Mouse (Mus musculus) left cerebral cortex, adult 11 months (tissue): ENCODE results near the gene Chka.

Experiments used
- DNase-seq: peaks from one replicate; pipeline ENCODE4 v3.0.0; 2022; ENCODE audit warnings: low spot score

The Chka gene

GRCm38 (mm10) chr19:3851502-3851962, at the start of gene Chka:
Gene Chka (plus strand): TSS chr19:3851773.
- DNase-seq, result peak; percentile 97

- DNase-seq, result no peak
Measured at GRCm38 (mm10) chr19:3805526-3805925, 46.0 kb upstream of the Chka start.

GRCm38 (mm10) chr19:3810536-3811233, 40.9 kb upstream of the Chka start:
- no peak for DNase-seq

DNA sequence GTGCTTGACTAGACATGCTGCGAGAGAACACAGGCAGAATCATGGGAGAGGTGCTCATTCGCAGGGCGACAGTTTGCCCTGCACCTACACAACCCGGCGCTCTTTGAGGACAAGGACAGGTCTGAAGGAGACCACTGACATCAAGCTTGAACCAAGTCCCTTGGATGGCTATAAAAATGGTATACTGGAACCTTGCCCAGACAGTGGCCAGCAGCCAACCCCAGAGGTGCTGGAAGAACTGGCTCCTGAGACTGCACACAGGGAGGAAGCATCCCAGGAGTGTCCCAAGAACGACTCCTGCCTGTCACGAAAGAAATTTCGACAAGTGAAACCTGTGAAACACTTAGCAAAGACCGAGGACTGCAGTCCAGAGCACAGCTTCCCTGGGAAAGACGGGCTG, 37.1 kb upstream of the Chka start:
- no peak for DNase-seq

- DNase-seq, result no peak
Measured at GRCm38 (mm10) chr19:3815824-3816223, 35.7 kb upstream of the Chka start.

- DNase-seq, result no peak
Measured at GRCm38 (mm10) chr19:3819080-3819479, 32.5 kb upstream of the Chka start.

DNA sequence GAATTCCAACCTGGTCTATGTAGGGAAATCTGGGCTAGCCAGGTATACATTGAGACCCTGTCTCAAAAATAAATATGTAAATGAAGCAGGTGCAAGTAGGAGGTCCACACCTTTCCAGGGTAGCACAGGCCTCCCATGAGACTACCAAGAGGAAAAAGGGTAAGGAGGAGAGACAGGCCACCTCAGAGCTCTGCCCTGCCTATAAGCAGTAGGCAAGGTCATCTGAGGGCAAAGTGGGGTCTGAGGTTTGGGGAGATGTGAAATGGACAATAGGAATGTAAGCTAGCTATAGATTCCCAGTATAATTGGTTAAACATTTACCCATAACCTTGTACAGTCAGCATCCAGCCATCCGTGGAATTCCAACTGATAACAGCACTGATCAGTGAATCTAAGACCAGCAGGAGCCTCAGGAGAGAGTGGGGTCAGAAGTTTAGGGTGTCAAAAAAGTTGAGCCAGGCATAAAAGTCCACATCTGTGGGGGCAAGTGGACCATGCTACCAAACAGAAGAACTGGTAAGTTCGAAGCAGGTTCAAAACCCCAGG, 31.6 kb upstream of the Chka start:
- no peak for DNase-seq

GRCm38 (mm10) chr19:3825044-3825443, 26.5 kb upstream of the Chka start:
- DNase-seq, result no peak

DNA sequence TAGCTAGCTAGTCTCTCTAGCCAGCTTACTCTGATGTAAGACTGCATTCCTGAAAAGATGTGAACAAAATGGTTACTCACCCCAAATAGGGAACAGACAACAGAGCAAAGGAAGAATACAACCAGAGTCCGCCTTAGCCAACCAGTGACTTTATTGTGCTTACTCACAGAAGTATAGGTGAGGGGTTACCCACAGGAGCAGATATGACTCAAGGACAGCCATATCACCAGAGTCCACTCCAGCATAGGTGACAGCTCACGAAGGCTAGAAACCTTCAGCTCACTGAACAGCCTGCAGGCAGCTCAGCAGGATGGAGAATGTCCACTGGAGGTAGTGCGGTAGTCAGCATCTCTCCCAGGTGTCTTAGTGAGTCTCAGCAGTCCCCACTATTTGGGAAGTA, 21.7 kb upstream of the Chka start:
- no peak for DNase-seq

DNA sequence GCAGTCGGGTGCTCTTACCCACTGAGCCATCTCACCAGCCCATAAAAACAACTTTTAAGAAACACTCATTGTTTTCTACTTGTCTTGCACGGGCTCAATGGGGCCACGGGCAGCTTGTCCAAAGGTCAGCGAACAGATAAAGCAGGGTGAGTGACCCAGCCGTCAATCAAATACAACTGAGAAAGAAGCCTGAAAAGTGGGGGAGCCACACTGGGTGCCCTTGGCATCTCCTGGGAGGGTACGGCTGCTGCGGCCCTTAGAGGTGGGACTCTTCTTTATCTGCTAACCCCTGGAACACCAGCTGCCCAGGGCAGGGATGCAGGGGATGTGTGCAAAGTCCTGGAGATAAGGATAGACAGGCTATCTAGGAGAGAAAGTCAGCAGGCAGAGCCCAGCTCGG, 19.9 kb upstream of the Chka start:
- DNase-seq, result no peak

DNA sequence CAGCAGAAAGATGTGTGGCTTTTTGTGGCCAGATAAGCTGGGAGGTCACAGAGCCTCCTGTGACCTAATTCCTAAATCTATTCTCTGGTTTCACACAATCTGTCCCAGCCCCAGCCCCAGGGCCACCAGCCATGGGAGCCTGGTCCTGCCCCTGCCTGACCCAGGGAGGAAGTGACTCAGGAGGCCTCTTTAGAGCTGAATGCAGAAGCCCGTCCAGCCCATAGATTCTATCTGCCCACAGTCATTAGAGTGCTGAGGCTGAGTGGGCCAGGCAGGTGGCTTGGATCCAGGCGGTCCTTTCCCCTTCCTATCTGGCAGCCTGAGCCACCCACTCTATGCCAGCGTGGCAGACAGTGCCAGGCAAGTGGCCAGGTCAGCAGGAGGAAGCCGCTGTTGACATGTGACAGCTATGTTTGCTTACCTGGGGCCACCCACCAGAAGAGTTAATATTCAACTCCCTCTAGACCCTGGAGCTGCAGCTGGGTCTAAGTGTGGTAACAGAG, 18.7 kb upstream of the Chka start:
- DNase-seq, result no peak

DNA sequence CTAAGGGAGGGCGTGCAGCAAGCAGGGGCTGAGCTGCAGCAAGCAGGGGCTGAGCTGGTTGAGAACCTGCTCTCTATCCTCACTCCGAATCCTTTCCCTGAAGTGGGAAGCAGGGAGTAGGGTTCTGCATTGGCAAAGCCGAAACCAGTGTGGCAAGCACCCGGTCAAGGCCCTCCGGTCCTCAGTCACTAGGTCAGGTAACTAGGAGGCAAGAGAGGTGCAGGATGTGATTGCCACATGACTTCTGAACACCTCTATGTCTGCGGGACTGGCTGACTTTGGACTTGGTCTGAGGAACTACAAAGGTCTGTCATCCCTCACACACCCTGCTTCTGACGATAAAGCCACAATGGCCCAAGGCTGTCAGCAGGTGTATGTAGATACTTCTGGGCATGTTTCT, 17.3 kb upstream of the Chka start:
- DNase-seq, result no peak

- DNase-seq, result no peak
Measured at GRCm38 (mm10) chr19:3836791-3837190, 14.8 kb upstream of the Chka start.

DNA sequence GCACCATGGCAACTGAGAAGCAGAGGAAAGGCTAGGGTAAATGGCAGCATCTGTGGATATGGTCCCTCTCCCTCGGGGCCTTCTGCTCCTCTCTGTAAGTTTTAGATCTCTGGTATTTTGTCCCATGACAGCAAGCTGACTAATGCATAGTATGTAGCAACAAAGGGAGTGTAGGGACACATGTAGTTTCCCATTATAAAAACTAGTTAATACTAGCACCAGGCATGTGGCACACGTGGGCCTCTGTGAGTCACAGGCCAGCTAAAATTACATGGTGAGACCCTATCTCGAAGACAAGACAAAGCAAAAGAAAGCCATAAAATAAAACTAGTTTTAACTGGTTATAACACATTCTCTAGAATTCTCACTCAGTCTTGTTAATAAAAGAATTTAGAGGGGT, 12.6 kb upstream of the Chka start:
- DNase-seq, result no peak

DNA sequence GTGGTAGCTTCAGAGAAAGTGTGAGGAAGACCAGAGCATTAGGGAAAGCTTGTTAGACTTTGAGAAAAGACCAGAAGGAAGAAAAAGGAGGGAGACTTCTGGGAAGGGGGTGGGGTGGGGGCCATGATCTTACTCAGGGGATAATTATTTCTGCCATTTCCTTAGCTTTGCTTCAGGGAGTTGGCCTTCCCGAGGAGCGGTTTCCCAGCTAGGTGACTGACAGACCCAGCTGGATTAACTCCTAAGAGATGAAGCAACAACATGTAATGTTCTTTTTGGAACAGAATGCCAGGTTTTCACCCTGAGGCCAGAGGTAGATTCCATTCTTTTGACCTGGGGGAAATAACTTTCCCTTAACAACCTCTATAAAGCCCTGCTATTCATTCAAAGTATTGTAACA, 11.9 kb upstream of the Chka start:
- DNase-seq, result no peak

DNA sequence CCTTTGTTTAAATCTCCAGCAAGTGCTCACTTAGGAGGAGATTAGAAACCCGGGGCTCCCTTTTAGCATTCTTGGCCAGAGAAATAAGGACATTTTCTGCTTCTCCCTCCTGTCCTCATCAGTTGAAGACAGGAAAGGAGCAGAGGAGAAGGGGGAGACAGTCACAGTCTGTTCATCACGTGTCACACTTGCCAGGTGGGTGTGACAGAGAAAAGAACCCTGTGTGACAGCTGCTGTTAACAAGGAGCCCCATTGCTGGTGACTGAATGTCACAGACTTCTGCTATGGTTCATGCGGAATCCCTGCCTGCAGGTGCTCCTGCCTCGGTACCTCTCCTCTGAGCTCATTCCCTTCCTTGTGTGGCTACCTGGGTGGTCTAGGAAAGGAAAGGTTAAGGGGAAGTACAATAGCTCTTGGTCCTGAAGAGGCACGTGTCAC, 11.3 kb upstream of the Chka start:
- DNase-seq, result no peak

DNA sequence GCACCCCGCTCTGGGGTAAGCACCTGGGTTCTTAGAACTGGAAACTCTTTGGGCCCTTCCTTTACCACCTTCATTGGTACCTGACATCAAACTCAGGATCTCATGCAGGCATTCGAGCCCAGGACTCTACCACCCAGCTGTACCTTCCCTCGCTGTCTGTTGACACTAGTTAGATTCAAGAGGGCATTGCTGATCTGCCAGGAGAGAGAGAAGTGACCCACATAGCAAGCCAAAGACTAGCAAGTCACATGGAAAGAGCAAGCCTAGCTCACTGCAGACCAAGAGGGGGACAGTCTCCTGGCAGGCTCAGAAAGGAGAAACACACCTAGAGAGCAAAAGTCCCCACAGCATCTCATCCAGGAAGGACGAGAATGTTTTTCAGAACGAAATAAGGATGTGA, 10.9 kb upstream of the Chka start:
- no peak for DNase-seq

GRCm38 (mm10) chr19:3842359-3843148, 9.0 kb upstream of the Chka start:
- DNase-seq, result no peak

DNA sequence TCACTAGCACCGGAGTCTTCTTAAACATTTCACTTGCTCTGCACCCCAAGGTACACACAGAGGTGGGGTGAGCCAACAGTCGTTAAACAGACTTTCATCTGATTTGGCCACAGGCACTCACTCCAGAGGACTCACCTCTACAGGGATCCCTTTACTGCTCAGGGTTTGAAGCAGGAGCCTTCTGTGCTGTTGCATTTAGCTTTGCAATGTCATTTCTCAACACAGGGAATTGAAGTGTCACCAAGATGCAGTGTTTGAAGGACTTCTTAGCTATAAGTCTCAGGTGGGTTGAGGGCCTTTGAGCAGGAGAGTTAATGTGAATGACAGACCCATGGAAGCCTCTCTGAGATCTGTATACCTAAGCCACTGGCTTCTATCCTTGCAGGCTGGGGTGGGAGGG, 7.9 kb upstream of the Chka start:
- DNase-seq, result no peak

DNA sequence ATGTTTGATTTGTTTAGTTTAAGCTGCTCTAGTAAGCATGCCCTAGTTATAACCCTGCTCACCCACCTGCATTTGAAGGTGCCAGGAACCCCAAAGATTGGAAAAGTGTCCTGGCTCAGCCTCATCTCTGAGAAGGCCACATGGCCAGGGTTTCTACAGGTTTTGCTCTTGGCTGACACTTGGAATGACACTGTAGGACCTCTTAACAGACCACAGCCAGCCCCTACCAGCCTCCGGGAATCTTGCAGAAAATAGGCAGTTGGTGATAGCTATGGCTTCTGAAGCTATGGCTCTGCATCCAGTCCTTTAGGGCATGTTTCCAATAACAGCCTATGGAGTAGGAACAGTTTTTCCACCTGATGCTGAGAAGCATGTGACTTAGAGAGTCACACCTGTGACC, 6.7 kb upstream of the Chka start:
- DNase-seq, result no peak

DNA sequence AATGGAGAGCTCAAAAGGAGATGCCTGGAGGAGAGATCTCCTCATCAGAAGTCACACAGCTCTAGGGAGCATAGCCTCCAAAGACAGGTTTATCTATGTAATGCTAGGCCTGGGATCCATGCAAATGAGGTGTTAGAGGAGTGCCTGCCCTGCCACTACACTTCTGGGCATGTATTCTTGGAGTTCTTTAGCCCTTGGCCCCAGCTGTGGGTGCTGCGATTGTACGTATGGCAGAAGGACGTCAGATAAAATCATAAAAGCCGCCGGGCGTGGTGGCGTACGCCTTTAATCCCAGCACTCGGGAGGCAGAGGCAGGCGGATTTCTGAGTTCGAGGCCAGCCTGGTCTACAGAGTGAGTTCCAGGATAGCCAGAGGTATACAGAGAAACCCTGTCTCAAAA, 6.2 kb upstream of the Chka start:
- no peak for DNase-seq

GRCm38 (mm10) chr19:3845803-3846406, 5.7 kb upstream of the Chka start:
- no peak for DNase-seq
